Mouse (Mus musculus): ENCODE results near the gene Serhl. TPM values are rescaled to one million over a fixed set of nuclear protein-coding genes. Genes with fewer than 3 reads are reported as not detected.
"Not testable (repeated sequence)": the region's sequence is repeated elsewhere in the genome, so short reads cannot be mapped to it uniquely, and the experiment has no call there.

Serhl gene
- 61.0 and 63.7 TPM in 2 replicates for polyA plus RNA-seq (2015; fragmentation: Nextera tagmentation; extraction: Ambion mirVana)

GRCm38 (mm10) chr15:83089429-83089605 is at the start of gene Serhl:
Gene Serhl (plus strand): TSS chr15:83089506.
- no peak for ATAC-seq (ENCODE audit: insufficient read depth, low FRiP score)
- no peak within 1 kb of the TSS for H3K4me3 ChIP-seq (replicated peaks; ENCODE audit: low read length)
- H3K36me3 ChIP-seq (ENCODE audit: control insufficient read depth, insufficient read depth, low read length), result no peaks in the 10 kb centered on the region
- H3K9ac ChIP-seq (ENCODE audit: low read length), result no peak within 1 kb of the TSS
- no peaks in the 10 kb centered on the region for H3K27me3 ChIP-seq (ENCODE audit: control insufficient read depth, insufficient read depth, low read length)
- WGBS, result 25% methylated on average over 7 of the region's 7 CpGs
- no peak within 1 kb of the TSS for H3K27ac ChIP-seq (ENCODE audit: low read length)
- H3K9me3 ChIP-seq (replicated peaks; ENCODE audit: control insufficient read depth, low read length), result no peaks in the 10 kb centered on the region
- H3K4me2 ChIP-seq (ENCODE audit: low read depth, low read length), result no peak within 1 kb of the TSS
- 0 out of 2 replicates have a peak, but pooled peaks cover 7% of the 10 kb centered on the region for H3K4me1 ChIP-seq (ENCODE audit: control insufficient read depth, insufficient read depth, low read length)

GRCm38 (mm10) chr15:83040156-83040555 is 49.1 kb upstream of the Serhl start:
- H3K4me2 ChIP-seq (ENCODE audit: low read depth, low read length), result no peak overlapping the region
- peaks cover 24% of the 10 kb centered on the region for H3K4me1 ChIP-seq (ENCODE audit: control insufficient read depth, insufficient read depth, low read length)
- H3K9me3 ChIP-seq (replicated peaks; ENCODE audit: control insufficient read depth, low read length), result no peaks in the 10 kb centered on the region
- no peak overlapping the region for H3K27ac ChIP-seq (ENCODE audit: low read length)
- H3K4me3 ChIP-seq (replicated peaks; ENCODE audit: low read length), result no peak overlapping the region
- no peak for ATAC-seq (ENCODE audit: insufficient read depth, low FRiP score)
- 37% methylated on average over 2 of the region's 2 CpGs for WGBS
- H3K9ac ChIP-seq (ENCODE audit: low read length), result peak overlapping the region; percentile 37; the same call in 1 of the 2 replicates
- no peaks in the 10 kb centered on the region for H3K36me3 ChIP-seq (ENCODE audit: control insufficient read depth, insufficient read depth, low read length)
- 0 out of 2 replicates have a peak, but pooled peaks cover 1% of the 10 kb centered on the region for H3K27me3 ChIP-seq (ENCODE audit: control insufficient read depth, insufficient read depth, low read length)

DNA sequence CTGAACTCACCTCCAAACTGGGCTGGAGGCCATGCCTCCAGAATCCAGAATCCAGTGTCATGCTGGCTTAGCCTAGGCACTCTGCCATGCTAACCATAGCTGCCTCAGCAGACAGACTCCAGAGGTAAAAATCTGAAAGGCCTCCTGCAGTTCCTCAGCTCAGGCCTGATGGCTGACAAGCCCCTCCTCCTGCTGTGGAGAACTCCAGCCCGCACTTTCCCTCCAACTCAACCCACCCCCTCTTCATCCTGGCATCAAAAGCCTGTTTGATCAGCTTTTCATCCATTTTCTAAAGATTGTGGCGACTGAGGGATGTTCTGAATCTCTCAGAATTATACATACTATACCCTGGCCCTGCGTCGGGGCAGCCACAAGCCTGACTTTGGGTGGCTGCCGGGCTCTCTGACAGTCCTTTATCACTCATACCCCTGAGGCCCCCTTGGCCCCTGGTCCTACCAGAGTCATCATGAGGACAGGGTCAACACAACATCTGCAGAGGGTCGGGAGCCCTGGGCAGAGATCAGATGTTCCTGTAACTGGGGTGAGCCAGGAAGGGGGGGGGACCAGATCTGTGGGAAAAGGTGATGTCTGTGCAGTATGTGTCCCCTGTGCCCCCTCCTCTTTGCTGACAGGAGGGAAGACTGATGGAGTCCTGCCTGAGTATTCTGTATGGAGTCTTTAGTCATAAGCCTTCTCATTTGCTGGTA is 46.5 kb upstream of the Serhl start:
- H3K4me3 ChIP-seq (replicated peaks; ENCODE audit: low read length), result no peak overlapping the region
- peak; percentile 59; the same call in 1 of the 2 replicates for ATAC-seq (ENCODE audit: insufficient read depth, low FRiP score)
- no peaks in the 10 kb centered on the region for H3K36me3 ChIP-seq (ENCODE audit: control insufficient read depth, insufficient read depth, low read length)
- no peaks in the 10 kb centered on the region; the same call in 1 of the 2 replicates for H3K9me3 ChIP-seq (replicated peaks; ENCODE audit: control insufficient read depth, low read length)
- no peak overlapping the region for H3K27ac ChIP-seq (ENCODE audit: low read length)
- peak overlapping the region; percentile 30 for H3K4me2 ChIP-seq (ENCODE audit: low read depth, low read length)
- H3K27me3 ChIP-seq (ENCODE audit: control insufficient read depth, insufficient read depth, low read length), result no peaks in the 10 kb centered on the region
- H3K9ac ChIP-seq (ENCODE audit: low read length), result peak overlapping the region; percentile 55
- WGBS, result 8% methylated on average over 6 of the region's 6 CpGs
- H3K4me1 ChIP-seq (ENCODE audit: control insufficient read depth, insufficient read depth, low read length), result peaks cover 14% of the 10 kb centered on the region

- peaks cover 12% of the 10 kb centered on the region for H3K4me1 ChIP-seq (ENCODE audit: control insufficient read depth, insufficient read depth, low read length)
- 61% methylated on average over 22 of the region's 22 CpGs for WGBS
- H3K27ac ChIP-seq (ENCODE audit: low read length), result no peak overlapping the region
- no peak for ATAC-seq (ENCODE audit: insufficient read depth, low FRiP score)
- H3K4me2 ChIP-seq (ENCODE audit: low read depth, low read length), result no peak overlapping the region
- H3K36me3 ChIP-seq (ENCODE audit: control insufficient read depth, insufficient read depth, low read length), result no peaks in the 10 kb centered on the region
- H3K9me3 ChIP-seq (replicated peaks; ENCODE audit: control insufficient read depth, low read length), result no peaks in the 10 kb centered on the region; the same call in 1 of the 2 replicates
- H3K27me3 ChIP-seq (ENCODE audit: control insufficient read depth, insufficient read depth, low read length), result no peaks in the 10 kb centered on the region
- no peak overlapping the region for H3K4me3 ChIP-seq (replicated peaks; ENCODE audit: low read length)
- peak overlapping the region; percentile 55; the same call in 1 of the 2 replicates for H3K9ac ChIP-seq (ENCODE audit: low read length)
Measured at GRCm38 (mm10) chr15:83043362-83043708, 46.0 kb upstream of the Serhl start.

DNA sequence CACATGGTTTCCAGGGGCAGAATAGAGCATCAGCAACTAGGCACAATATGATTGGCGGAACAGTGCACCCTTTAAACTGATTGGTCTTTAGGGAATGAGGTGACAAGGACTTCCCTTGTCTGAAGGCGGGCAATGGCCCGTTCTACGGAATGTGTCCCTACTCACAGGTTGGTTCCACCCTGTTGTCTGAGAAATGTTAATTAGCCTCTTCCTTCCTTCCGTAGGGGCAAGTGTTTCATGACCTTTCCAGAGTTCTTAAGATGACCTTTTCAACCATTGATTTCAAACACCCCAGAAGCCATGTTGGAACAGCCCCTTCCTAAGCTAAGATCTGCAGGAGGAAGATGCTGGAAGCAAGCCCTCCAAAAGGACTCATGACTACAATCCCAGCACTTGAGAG is 43.7 kb upstream of the Serhl start:
- not testable (repeated sequence) for H3K9ac ChIP-seq (ENCODE audit: low read length); H3K4me3 ChIP-seq (replicated peaks; ENCODE audit: low read length); H3K4me2 ChIP-seq (ENCODE audit: low read depth, low read length); H3K36me3 ChIP-seq (ENCODE audit: control insufficient read depth, insufficient read depth, low read length); H3K4me1 ChIP-seq (ENCODE audit: control insufficient read depth, insufficient read depth, low read length); ATAC-seq (ENCODE audit: insufficient read depth, low FRiP score); H3K27me3 ChIP-seq (ENCODE audit: control insufficient read depth, insufficient read depth, low read length); H3K9me3 ChIP-seq (replicated peaks; ENCODE audit: control insufficient read depth, low read length); H3K27ac ChIP-seq (ENCODE audit: low read length)
- WGBS, result 88% methylated on average over 5 of the region's 5 CpGs

GRCm38 (mm10) chr15:83046308-83046707 is 43.0 kb upstream of the Serhl start:
- Histone ChIP-seq H3K36me3 (ENCODE audit: control insufficient read depth, insufficient read depth, low read length) (no peaks in the 10 kb centered on the region), H3K4me2 (ENCODE audit: low read depth, low read length) (no peak overlapping the region), H3K27ac (ENCODE audit: low read length) (no peak overlapping the region), H3K9me3 (replicated peaks; ENCODE audit: control insufficient read depth, low read length) (no peaks in the 10 kb centered on the region; the same call in 1 of the 2 replicates), H3K27me3 (ENCODE audit: control insufficient read depth, insufficient read depth, low read length) (no peaks in the 10 kb centered on the region), H3K9ac (ENCODE audit: low read length) (no peak overlapping the region), H3K4me1 (ENCODE audit: control insufficient read depth, insufficient read depth, low read length) (peaks cover 5% of the 10 kb centered on the region), H3K4me3 (replicated peaks; ENCODE audit: low read length) (no peak overlapping the region)
- 96% methylated on average over 3 of the region's 3 CpGs for WGBS
- no peak for ATAC-seq (ENCODE audit: insufficient read depth, low FRiP score)

DNA sequence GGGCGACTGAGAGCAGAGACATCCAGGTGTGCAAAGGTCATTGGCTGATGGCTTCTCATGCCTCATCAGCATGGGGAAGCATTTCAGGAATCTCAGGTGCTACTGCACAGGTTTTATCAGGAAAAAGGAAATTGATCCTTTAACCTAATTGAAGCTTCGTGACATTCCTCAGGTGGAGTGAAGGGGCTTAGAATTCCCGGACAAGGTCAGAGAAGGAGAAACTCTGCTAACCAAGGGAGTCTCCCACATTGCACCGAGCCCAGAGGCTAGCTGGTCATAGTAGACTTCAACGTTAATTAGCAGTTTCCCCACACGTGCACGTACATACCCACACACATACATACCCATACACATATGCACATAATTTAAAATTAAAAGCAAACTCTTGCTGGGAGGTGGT is 42.6 kb upstream of the Serhl start:
- WGBS, result 77% methylated on average over 7 of the region's 7 CpGs
- Histone ChIP-seq H3K9ac (ENCODE audit: low read length) (no peak overlapping the region), H3K4me1 (ENCODE audit: control insufficient read depth, insufficient read depth, low read length) (peaks cover 5% of the 10 kb centered on the region), H3K36me3 (ENCODE audit: control insufficient read depth, insufficient read depth, low read length) (no peaks in the 10 kb centered on the region), H3K9me3 (replicated peaks; ENCODE audit: control insufficient read depth, low read length) (no peaks in the 10 kb centered on the region; the same call in 1 of the 2 replicates), H3K27me3 (ENCODE audit: control insufficient read depth, insufficient read depth, low read length) (no peaks in the 10 kb centered on the region), H3K27ac (ENCODE audit: low read length) (no peak overlapping the region), H3K4me3 (replicated peaks; ENCODE audit: low read length) (no peak overlapping the region), H3K4me2 (ENCODE audit: low read depth, low read length) (no peak overlapping the region)
- no peak for ATAC-seq (ENCODE audit: insufficient read depth, low FRiP score)

DNA sequence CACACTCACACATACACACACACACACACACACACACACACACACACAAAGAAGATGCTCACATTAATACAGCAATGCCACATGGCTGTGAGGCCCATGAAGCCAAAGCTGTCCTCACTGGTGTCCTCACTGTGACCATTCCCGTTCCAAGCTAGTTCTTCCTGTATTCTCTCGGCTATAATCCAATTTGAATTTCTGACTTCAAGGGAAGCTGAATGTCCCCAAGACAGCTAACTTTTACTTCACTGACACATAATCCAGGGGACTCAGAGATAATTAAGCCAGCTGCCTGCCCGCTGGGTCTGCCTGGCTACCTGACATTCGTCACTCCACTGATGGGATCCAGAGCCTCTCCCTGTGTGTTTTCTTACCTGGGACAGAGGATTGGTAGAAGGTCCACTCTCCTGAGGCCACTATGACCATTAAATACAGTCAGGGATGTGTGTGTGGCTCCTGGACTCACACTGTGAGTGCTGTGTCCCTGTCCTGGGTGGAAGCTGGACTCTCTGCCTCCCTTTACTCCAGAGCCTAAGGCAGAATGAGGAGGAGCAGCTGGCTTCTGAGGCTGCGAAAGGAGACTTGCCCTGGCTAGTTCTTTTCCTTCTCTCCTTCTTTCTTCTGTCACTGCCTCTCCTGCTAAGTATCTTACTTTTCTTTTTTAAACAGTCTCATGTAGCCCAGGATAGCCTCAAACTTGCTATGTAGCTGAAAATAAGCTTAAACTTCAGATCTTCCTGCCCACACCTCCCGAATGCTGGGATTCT is 36.8 kb upstream of the Serhl start:
- Histone ChIP-seq H3K36me3 (ENCODE audit: control insufficient read depth, insufficient read depth, low read length) (no peaks in the 10 kb centered on the region), H3K9ac (ENCODE audit: low read length) (no peak overlapping the region), H3K27ac (ENCODE audit: low read length) (no peak overlapping the region), H3K4me3 (replicated peaks; ENCODE audit: low read length) (no peak overlapping the region), H3K9me3 (replicated peaks; ENCODE audit: control insufficient read depth, low read length) (no peaks in the 10 kb centered on the region), H3K4me1 (ENCODE audit: control insufficient read depth, insufficient read depth, low read length) (peaks cover 4% of the 10 kb centered on the region; the same call in 1 of the 2 replicates), H3K4me2 (ENCODE audit: low read depth, low read length) (no peak overlapping the region), H3K27me3 (ENCODE audit: control insufficient read depth, insufficient read depth, low read length) (no peaks in the 10 kb centered on the region)
- no peak for ATAC-seq (ENCODE audit: insufficient read depth, low FRiP score)
- 67% methylated on average over 6 of the region's 6 CpGs for WGBS

DNA sequence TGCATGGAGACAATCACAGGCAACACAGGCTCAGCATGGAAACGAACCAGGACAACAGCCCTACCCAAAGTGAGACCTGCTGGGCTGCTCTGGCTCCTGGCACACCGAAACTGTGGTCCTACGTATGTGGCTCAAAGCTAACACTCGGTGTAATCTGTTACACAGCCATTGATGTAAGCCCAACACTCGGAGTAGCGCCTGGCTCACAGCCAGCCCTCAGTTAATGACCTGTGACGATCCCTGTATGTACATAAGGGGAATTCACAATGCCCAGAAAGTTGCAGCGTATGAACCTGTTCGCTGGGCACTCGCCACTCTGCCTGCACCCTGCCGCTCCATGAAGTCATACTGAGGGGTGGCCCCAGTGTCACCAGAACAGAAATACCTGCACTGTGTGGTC is 36.0 kb upstream of the Serhl start:
- WGBS, result 42% methylated on average over 11 of the region's 11 CpGs
- Histone ChIP-seq H3K9ac (ENCODE audit: low read length) (no peak overlapping the region), H3K4me3 (replicated peaks; ENCODE audit: low read length) (no peak overlapping the region), H3K9me3 (replicated peaks; ENCODE audit: control insufficient read depth, low read length) (no peaks in the 10 kb centered on the region), H3K27me3 (ENCODE audit: control insufficient read depth, insufficient read depth, low read length) (no peaks in the 10 kb centered on the region), H3K27ac (ENCODE audit: low read length) (no peak overlapping the region), H3K4me1 (ENCODE audit: control insufficient read depth, insufficient read depth, low read length) (peaks cover 4% of the 10 kb centered on the region; the same call in 1 of the 2 replicates), H3K36me3 (ENCODE audit: control insufficient read depth, insufficient read depth, low read length) (no peaks in the 10 kb centered on the region), H3K4me2 (ENCODE audit: low read depth, low read length) (no peak overlapping the region)
- peak; percentile 48; the same call in 1 of the 2 replicates for ATAC-seq (ENCODE audit: insufficient read depth, low FRiP score)
